Mouse (Mus musculus): ENCODE data around the gene Hoxa2.

- TF ChIP-seq CTCF (IDR thresholded peaks at IDR 0.05; ENCODE audit: insufficient read depth, low read depth, low read length) (no peak), POLR2A (IDR thresholded peaks at IDR 0.05; ENCODE audit: insufficient read depth, low read depth, low read length) (no peak)
These were observed 44.4 kb upstream of the Hoxa2 start for GRCm38 (mm10) chr6:52208868-52209684.

All from olfactory bulb, adult 2 months (tissue).